Mouse (Mus musculus) urinary bladder, postnatal 14 days (tissue): Measurements from ENCODE around the gene Tekt2.

ENCODE experiments used
- DNase-seq: peaks from one replicate; pipeline ENCODE4 v3.0.0; 2021; ENCODE audit warnings: low spot score

Tekt2 gene

GRCm38 (mm10) chr4:126306827-126307226 is 18.7 kb downstream of the Tekt2 start:
- DNase-seq: no peak

- no peak for DNase-seq
These were observed 19.4 kb downstream of the Tekt2 start for GRCm38 (mm10) chr4:126306058-126306457.

- DNase-seq: no peak
These were observed 20.1 kb downstream of the Tekt2 start for GRCm38 (mm10) chr4:126305428-126305827.

GRCm38 (mm10) chr4:126303877-126304276 is 21.6 kb downstream of the Tekt2 start:
- DNase-seq: no peak

- DNase-seq: no peak
These were observed 23.7 kb downstream of the Tekt2 start for GRCm38 (mm10) chr4:126301584-126302309.

- no peak for DNase-seq
These were observed 24.4 kb downstream of the Tekt2 start for GRCm38 (mm10) chr4:126300916-126301583.

GRCm38 (mm10) chr4:126296617-126297101 is 28.8 kb downstream of the Tekt2 start:
- peak; percentile 74 for DNase-seq

GRCm38 (mm10) chr4:126295937-126296336 is 29.6 kb downstream of the Tekt2 start:
- DNase-seq: no peak

- no peak for DNase-seq
These were observed 30.3 kb downstream of the Tekt2 start for GRCm38 (mm10) chr4:126295152-126295551.

- no peak for DNase-seq
These were observed 34.3 kb downstream of the Tekt2 start for GRCm38 (mm10) chr4:126291196-126291595.

- no peak for DNase-seq
These were observed 35.2 kb downstream of the Tekt2 start for GRCm38 (mm10) chr4:126290314-126290713.

GRCm38 (mm10) chr4:126288085-126288666 is 37.3 kb downstream of the Tekt2 start:
- no peak for DNase-seq

GRCm38 (mm10) chr4:126287302-126287995 is 38.0 kb downstream of the Tekt2 start:
- DNase-seq: no peak

GRCm38 (mm10) chr4:126286492-126286891 is 39.0 kb downstream of the Tekt2 start, which contains the start of gene Col8a2:
Gene Col8a2, plus strand, starts transcription at chr4:126286793.
- peak; percentile 42 for DNase-seq

GRCm38 (mm10) chr4:126283582-126283981 is 41.9 kb downstream of the Tekt2 start:
- DNase-seq: no peak

- DNase-seq: no peak
These were observed 43.8 kb downstream of the Tekt2 start for GRCm38 (mm10) chr4:126281706-126282105.

GRCm38 (mm10) chr4:126278961-126279360 is 46.5 kb downstream of the Tekt2 start:
- no peak for DNase-seq

GRCm38 (mm10) chr4:126278565-126278915 is 46.9 kb downstream of the Tekt2 start:
- no peak for DNase-seq

GRCm38 (mm10) chr4:126277906-126278564 is 47.5 kb downstream of the Tekt2 start:
- peak; percentile 63 for DNase-seq

- no peak for DNase-seq
These were observed 49.8 kb downstream of the Tekt2 start for GRCm38 (mm10) chr4:126275681-126276131.

GRCm38 (mm10) chr4:126275081-126275480 is 50.4 kb downstream of the Tekt2 start:
- no peak for DNase-seq

GRCm38 (mm10) chr4:126273753-126274152 is 51.7 kb downstream of the Tekt2 start:
- DNase-seq: no peak
